Mouse (Mus musculus) c-Kit-positive CD71-positive TER-119-negative erythroid progenitor cells, embryonic 14.5 days (primary cell): ENCODE measurements around the gene Hdac7.

Experiments used
- DNase-seq: peaks from one replicate; pipeline ENCODE4 v3.0.0-alpha.2; 2013; ENCODE audit warnings: low read depth

Gene Hdac7

GRCm38 (mm10) chr15:97854551-97854950, 10.2 kb upstream of the Hdac7 start:
- no peak for DNase-seq

GRCm38 (mm10) chr15:97854059-97854458, 9.8 kb upstream of the Hdac7 start:
- DNase-seq: no peak

- no peak for DNase-seq
Measured at GRCm38 (mm10) chr15:97852291-97852690, 8.0 kb upstream of the Hdac7 start.

- DNase-seq: no peak
Measured at GRCm38 (mm10) chr15:97851011-97851410, 6.7 kb upstream of the Hdac7 start.

- DNase-seq: no peak
Measured at GRCm38 (mm10) chr15:97850441-97850840, 6.1 kb upstream of the Hdac7 start.

- peak; percentile 96 for DNase-seq
Measured at GRCm38 (mm10) chr15:97849116-97849911, 5.0 kb upstream of the Hdac7 start.

- no peak for DNase-seq
Measured at GRCm38 (mm10) chr15:97847866-97848265, 3.6 kb upstream of the Hdac7 start.

GRCm38 (mm10) chr15:97847285-97847684, 3.0 kb upstream of the Hdac7 start:
- DNase-seq: no peak

- no peak for DNase-seq
Measured at GRCm38 (mm10) chr15:97846121-97846882, 2.0 kb upstream of the Hdac7 start.

- DNase-seq: no peak
Measured at GRCm38 (mm10) chr15:97843247-97843651, 1.1 kb downstream of the Hdac7 start.

GRCm38 (mm10) chr15:97842058-97842457, 2.2 kb downstream of the Hdac7 start:
- no peak for DNase-seq

- DNase-seq: no peak
Measured at GRCm38 (mm10) chr15:97841383-97841782, 2.9 kb downstream of the Hdac7 start.

- DNase-seq: no peak
Measured at GRCm38 (mm10) chr15:97840781-97841180, 3.5 kb downstream of the Hdac7 start.

- no peak for DNase-seq
Measured at GRCm38 (mm10) chr15:97839991-97840455, 4.3 kb downstream of the Hdac7 start.

- DNase-seq: no peak
Measured at GRCm38 (mm10) chr15:97839473-97839872, 4.8 kb downstream of the Hdac7 start.

GRCm38 (mm10) chr15:97839012-97839411, 5.3 kb downstream of the Hdac7 start:
- no peak for DNase-seq

GRCm38 (mm10) chr15:97838395-97838794, 5.9 kb downstream of the Hdac7 start:
- no peak for DNase-seq

- no peak for DNase-seq
Measured at GRCm38 (mm10) chr15:97837491-97838061, 6.7 kb downstream of the Hdac7 start.

GRCm38 (mm10) chr15:97836894-97837247, 7.4 kb downstream of the Hdac7 start:
- no peak for DNase-seq

- no peak for DNase-seq
Measured at GRCm38 (mm10) chr15:97836153-97836893, 8.0 kb downstream of the Hdac7 start.

- no peak for DNase-seq
Measured at GRCm38 (mm10) chr15:97832764-97833479, 11.4 kb downstream of the Hdac7 start.
